Mouse (Mus musculus) embryonic fibroblast, embryonic 13.5 days (primary cell): ENCODE measurements around the gene Cbx7. TPM values are rescaled to one million over a fixed set of nuclear protein-coding genes. Genes with fewer than 3 reads are reported as not detected.

ENCODE experiments used
- H3K27ac ChIP-seq: 2 replicates; pipeline ENCODE4 v1.5.1; 2012; ENCODE audit warnings: low read length, control low read depth, inconsistent platforms; ENCODE audit not compliant: insufficient read depth
- H3K4me1 ChIP-seq: 2 replicates; pipeline ENCODE4 v1.6.1; 2011; ENCODE audit warnings: low read length; ENCODE audit not compliant: control insufficient read depth, insufficient read depth
- H3K4me3 ChIP-seq: 2 replicates; pipeline ENCODE4 v1.5.1; 2011; ENCODE audit warnings: mild to moderate bottlenecking, control low read depth, low read length; ENCODE audit not compliant: insufficient read depth
- CTCF ChIP-seq: IDR thresholded peaks from 2 replicates; pipeline ENCODE4 v1.5.1; 2011; ENCODE audit warnings: mild to moderate bottlenecking, control low read depth, low read length, moderate library complexity, borderline replicate concordance; ENCODE audit not compliant: insufficient read depth
- POLR2A ChIP-seq: IDR thresholded peaks from 2 replicates; pipeline ENCODE4 v1.6.1; 2011; ENCODE audit warnings: low read depth, mild to moderate bottlenecking, control low read depth, low read length, moderate library complexity
- polyA plus RNA-seq: library from polyadenylated mRNA; stranded (reverse); fragments of >200 nt; gene quantifications from 2 replicates; pipeline ENCODE4 v1.2.4, GENCODE M21; 2011; ENCODE audit warnings: low read depth; ENCODE audit not compliant: missing spikeins, insufficient read length

Gene Cbx7
- polyA plus RNA-seq, 1 experiment: 1.4 TPM

- TF ChIP-seq POLR2A (no peak), CTCF (no peak)
- H3K27ac ChIP-seq: no peak overlapping the region
- no peaks in the 10 kb centered on the region for H3K4me1 ChIP-seq
- H3K4me3 ChIP-seq: peak overlapping the region; percentile 12
Observed at GRCm38 (mm10) chr15:80012527-80013201, 41.7 kb upstream of the Cbx7 start.

GRCm38 (mm10) chr15:80011778-80012526 is 41.0 kb upstream of the Cbx7 start:
- 0 out of 2 replicates have a peak overlapping the region, but pooled peaks have one; percentile 12 for H3K4me3 ChIP-seq
- no peaks in the 10 kb centered on the region for H3K4me1 ChIP-seq
- no peak overlapping the region for H3K27ac ChIP-seq
- TF ChIP-seq CTCF (peak; percentile 29; the same call in 1 of the 2 replicates), POLR2A (no peak)

DNA sequence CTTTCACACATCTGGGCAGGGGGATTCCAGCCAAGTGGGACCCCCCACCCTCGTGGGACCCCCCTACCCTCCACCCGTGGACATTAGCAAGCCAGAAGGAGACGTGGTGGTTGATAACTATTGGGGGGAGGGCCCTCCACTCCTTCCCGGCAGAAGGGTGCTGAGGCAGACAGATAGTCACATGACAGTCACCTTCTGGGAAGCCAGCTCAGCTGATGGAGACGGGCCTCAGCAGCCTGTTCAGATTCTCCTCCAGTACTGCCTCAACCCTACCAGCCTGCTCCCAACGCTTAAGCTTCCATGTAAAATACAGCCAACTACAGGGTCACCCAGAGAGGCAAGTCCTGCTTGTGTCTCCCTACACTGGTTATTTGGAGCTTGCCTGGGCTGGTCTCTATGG is 40.3 kb upstream of the Cbx7 start:
- H3K27ac ChIP-seq: no peak overlapping the region
- no peak overlapping the region for H3K4me3 ChIP-seq
- no peaks in the 10 kb centered on the region for H3K4me1 ChIP-seq
- TF ChIP-seq POLR2A (no peak), CTCF (no peak)

DNA sequence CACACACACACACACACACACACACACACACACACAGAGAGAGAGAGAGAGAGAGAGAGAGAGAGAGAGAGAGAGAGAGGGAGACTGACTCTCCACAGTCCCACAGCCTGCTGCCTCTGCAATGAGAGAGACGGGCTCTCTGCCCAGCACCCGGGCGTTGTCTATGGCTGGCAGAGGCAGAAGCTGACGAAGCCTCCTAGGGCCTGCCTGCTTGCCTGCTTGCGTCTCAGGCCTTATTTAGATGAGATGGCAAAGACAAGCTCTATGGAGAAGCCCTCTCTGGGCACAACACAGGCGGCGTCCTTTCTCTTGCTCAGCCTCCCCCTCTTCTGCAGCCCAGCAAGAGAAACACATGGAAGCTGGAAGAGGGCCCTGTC is 39.3 kb upstream of the Cbx7 start:
- Histone ChIP-seq H3K4me3 (no peak overlapping the region), H3K4me1 (no peaks in the 10 kb centered on the region), H3K27ac (no peak overlapping the region)
- TF ChIP-seq POLR2A: no peak
- no peak for TF ChIP-seq CTCF

- no peaks in the 10 kb centered on the region for H3K4me1 ChIP-seq
- H3K4me3 ChIP-seq: no peak overlapping the region
- TF ChIP-seq POLR2A (no peak), CTCF (no peak)
Observed at GRCm38 (mm10) chr15:80009421-80010181, 38.7 kb upstream of the Cbx7 start.

DNA sequence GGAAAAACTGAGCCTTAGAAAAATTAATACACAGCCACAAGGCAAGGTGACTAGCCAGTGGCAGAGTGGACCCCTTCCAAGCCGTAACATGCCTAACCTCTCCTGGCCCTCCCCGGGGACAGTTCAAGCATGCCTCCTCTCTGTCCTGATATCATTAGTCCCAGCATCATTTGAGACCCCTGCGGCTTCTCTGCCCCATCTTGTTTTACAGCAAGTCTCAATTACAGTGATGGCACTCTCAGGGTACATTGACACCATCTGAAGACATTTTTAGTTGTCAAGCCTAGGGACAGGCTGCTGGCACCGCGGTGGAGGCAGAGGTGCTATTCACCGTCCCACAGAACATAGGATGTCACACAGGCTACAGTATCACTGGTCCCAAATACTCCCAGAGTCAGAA is 37.5 kb upstream of the Cbx7 start:
- Histone ChIP-seq H3K4me3 (no peak overlapping the region), H3K4me1 (no peaks in the 10 kb centered on the region), H3K27ac (no peak overlapping the region)
- no peak for TF ChIP-seq CTCF

More at GRCm38 (mm10) chr15:80009421-80010181, 38.7 kb upstream of the Cbx7 start:
- H3K27ac ChIP-seq: no peak overlapping the region

DNA sequence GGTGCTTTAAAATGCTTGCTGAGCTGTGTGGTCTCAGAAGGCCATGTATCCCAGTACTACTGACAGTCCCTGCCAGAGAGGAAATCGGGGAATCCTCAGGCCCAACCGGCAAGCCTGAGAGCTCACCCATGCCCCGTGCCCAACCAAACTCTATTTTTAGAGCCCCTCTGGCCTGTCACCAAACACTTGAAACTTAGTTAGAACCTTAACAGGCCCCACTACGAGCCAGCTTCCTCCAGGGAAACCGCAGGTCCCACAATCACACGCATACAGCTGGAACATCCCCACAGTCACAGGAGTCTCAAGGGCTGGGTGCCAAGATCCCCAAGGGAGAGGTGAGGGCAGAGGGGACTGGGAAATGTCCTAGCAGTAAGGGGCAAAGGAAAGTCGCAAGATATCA is 35.2 kb upstream of the Cbx7 start:
- no peak for TF ChIP-seq POLR2A
- no peak for TF ChIP-seq CTCF
- no peaks in the 10 kb centered on the region for H3K4me1 ChIP-seq
- no peak overlapping the region for H3K27ac ChIP-seq
- no peak overlapping the region for H3K4me3 ChIP-seq

DNA sequence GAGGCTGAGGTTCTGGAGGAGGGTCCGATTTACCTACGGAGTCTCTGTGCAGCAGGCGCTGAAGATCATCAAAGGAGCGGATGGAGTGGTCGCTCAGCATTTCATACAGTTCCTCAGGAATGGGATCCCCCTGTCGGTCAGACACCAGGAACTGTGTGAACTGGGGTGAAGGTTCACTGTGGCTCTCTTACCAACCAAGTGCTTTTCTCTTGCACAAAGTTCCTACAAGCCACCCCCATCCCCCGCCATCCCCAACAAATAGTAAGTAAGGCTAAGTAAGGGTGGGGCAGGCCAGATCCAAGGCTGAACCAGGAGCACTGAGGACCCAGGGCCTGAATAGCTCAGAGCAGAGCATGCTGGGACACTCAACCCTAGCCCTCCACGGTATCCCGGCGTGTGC is 34.5 kb upstream of the Cbx7 start:
- H3K4me1 ChIP-seq: no peaks in the 10 kb centered on the region
- H3K4me3 ChIP-seq: no peak overlapping the region
- no peak for TF ChIP-seq CTCF
- no peak for TF ChIP-seq POLR2A
- H3K27ac ChIP-seq: no peak overlapping the region

- H3K4me1 ChIP-seq: no peaks in the 10 kb centered on the region
- H3K4me3 ChIP-seq: no peak overlapping the region
- no peak overlapping the region for H3K27ac ChIP-seq
- TF ChIP-seq POLR2A: no peak
- no peak for TF ChIP-seq CTCF
Observed at GRCm38 (mm10) chr15:80004644-80005340, 33.9 kb upstream of the Cbx7 start.

GRCm38 (mm10) chr15:80003581-80003980 is 32.7 kb upstream of the Cbx7 start:
- no peak overlapping the region for H3K4me3 ChIP-seq
- no peak for TF ChIP-seq CTCF
- TF ChIP-seq POLR2A: no peak
- no peak overlapping the region for H3K27ac ChIP-seq
- H3K4me1 ChIP-seq: no peaks in the 10 kb centered on the region
